Mouse (Mus musculus) testis, adult 2 months (tissue): ENCODE results near the gene Fem1a. TPM values are rescaled to one million over a fixed set of nuclear protein-coding genes. Genes with fewer than 3 reads are reported as not detected.

Experiments used
- H3K27ac ChIP-seq: fragments of 200-500 bp; 2 replicates; pipeline ENCODE4 v1.5.1; 2012; ENCODE audit warnings: low read depth, low read length; ENCODE audit not compliant: control insufficient read depth, insufficient read depth
- H3K27me3 ChIP-seq: fragments of 200-500 bp; 2 replicates; pipeline ENCODE4 v1.6.1; 2012; ENCODE audit warnings: mild to moderate bottlenecking, low read length, moderate library complexity; ENCODE audit not compliant: control insufficient read depth, insufficient read depth
- H3K36me3 ChIP-seq: fragments of 200-500 bp; 2 replicates; pipeline ENCODE4 v1.6.1; 2012; ENCODE audit warnings: mild to moderate bottlenecking, low read length; ENCODE audit not compliant: control insufficient read depth, insufficient read depth
- H3K4me1 ChIP-seq: fragments of 200-500 bp; 2 replicates; pipeline ENCODE4 v1.6.1; 2012; ENCODE audit warnings: low read length; ENCODE audit not compliant: control insufficient read depth, insufficient read depth
- H3K4me3 ChIP-seq: fragments of 200-500 bp; 2 replicates; pipeline ENCODE4 v1.5.1; 2012; ENCODE audit warnings: low read depth, mild to moderate bottlenecking, low read length, moderate library complexity, mixed read lengths; ENCODE audit not compliant: control insufficient read depth
- CTCF ChIP-seq: fragments of 200-500 bp; IDR thresholded peaks from 2 replicates; pipeline ENCODE4 v1.5.1; 2012; ENCODE audit warnings: low read depth, mild to moderate bottlenecking, inconsistent platforms, low read length, moderate library complexity; ENCODE audit not compliant: control insufficient read depth, insufficient read depth, insufficient replicate concordance
- POLR2A ChIP-seq: fragments of 200-500 bp; IDR thresholded peaks from 2 replicates; pipeline ENCODE4 v1.6.1; 2012; ENCODE audit warnings: low read depth, mild to moderate bottlenecking, inconsistent platforms, low read length, moderate library complexity; ENCODE audit not compliant: control insufficient read depth
- polyA plus RNA-seq: library from polyadenylated mRNA; depleted of rRNA; stranded (reverse); fragments of >200 nt; gene quantifications from 2 replicates; pipeline ENCODE4 v1.2.3, GENCODE M21; 2012

The Fem1a gene
- polyA plus RNA-seq, 1 experiment: 5.7 TPM

DNA sequence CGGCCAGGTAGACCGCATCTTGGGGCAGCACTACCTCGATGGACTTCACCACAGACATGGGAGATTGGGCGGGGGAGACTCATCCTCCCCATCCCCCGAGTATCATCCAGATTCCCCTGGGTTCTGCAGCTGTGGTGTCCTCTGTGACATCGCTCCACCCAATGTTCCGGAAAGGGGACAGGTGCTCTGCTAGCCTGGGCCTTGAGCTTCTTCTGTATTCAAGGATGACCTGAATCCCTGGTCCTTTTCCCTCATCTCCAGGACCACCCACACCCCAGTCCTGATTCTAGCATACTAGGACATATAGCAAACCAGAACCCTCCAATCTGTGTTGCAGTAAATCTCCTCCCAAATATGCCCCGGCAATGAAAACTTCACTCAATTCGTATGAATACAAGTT, 43.6 kb downstream of the Fem1a start, which contains the start of gene Arrdc5:
Gene Arrdc5, minus strand, starts transcription at position 101 of the 400 bp plus-strand sequence.
- H3K27ac ChIP-seq: no peak within 1 kb of the TSS
- TF ChIP-seq CTCF (no peak), POLR2A (peak; percentile 75; the same call in 1 of the 2 replicates)
- no peaks in the 10 kb centered on the region for H3K27me3 ChIP-seq
- no peaks in the 10 kb centered on the region; the same call in 1 of the 2 replicates for H3K36me3 ChIP-seq
- H3K4me3 ChIP-seq: peak within 1 kb of the TSS; percentile 88
- peaks cover 31% of the 10 kb centered on the region for H3K4me1 ChIP-seq

DNA sequence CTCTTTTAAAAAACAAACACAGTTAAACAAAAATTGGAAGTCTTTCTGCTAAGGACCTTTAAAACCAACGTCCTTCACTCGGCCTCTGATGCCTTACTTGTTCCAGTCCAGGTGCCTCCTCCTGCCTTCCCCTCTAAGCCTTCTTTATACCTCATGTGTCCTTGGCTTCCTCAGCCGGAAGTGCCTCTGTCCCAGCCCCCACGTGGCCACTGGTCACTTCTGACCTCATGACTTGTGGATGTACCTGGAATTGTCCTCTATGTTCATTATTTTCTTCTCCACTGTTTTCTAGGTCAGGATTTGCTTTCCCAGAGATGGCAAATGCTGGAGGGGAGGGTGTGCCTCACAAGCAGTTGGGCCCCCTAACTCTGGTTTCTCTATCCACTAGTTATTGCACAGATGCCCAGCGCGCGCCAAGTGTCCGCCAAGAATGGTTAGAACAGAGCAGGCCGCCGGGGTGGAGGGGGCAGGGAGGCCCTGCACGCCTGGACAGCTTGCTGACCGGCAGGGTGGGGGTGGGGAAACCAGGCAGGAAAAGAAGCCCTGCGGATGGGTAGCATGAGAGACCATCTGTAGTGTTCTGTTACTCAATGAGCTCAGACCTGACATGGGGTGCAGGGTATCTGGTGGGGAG, 45.9 kb downstream of the Fem1a start:
- H3K36me3 ChIP-seq: no peaks in the 10 kb centered on the region; the same call in 1 of the 2 replicates
- H3K27me3 ChIP-seq: no peaks in the 10 kb centered on the region
- no peak overlapping the region for H3K27ac ChIP-seq
- no peak for TF ChIP-seq POLR2A
- TF ChIP-seq CTCF: no peak
- H3K4me3 ChIP-seq: no peak overlapping the region
- H3K4me1 ChIP-seq: peaks cover 22% of the 10 kb centered on the region

DNA sequence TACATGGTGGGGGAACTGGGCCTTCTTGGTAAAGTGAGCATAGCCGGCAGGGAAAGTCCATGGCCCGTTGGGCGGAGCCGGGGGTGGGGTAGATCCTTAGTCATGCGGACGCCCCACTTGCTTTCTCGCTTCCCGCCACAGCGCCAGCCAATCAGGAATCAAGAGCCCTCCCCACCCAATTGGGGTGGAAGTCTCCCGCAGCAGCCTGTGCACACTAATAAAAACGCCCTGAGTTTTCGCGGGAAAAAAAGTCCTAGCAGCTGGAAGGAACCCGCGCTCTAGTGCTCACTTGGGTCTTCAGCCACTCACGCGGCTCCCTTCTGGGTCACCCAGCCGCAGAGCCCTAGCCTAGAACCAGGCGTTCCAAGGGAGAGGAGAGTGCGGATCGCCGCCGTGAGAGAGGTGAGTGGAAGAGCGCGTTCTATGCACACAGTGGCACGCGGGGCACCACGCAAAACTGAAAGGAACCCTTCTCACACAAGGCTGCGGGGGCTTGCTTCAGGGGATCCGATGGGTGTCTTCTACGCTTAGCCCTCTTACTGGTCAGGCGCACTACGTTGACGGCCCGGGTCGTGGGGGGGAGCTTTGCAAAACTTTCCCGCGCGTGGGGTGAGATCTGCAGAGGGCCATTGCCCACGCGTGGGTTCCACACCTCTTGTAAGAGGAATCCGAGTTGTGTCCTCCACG, 46.7 kb downstream of the Fem1a start, which contains the start of gene Uhrf1:
Gene Uhrf1, plus strand, starts transcription at position 162 of the 687 bp plus-strand sequence.
- Histone ChIP-seq H3K4me1 (peaks cover 22% of the 10 kb centered on the region), H3K27me3 (no peaks in the 10 kb centered on the region), H3K4me3 (peak within 1 kb of the TSS; percentile 95), H3K36me3 (no peaks in the 10 kb centered on the region; the same call in 1 of the 2 replicates), H3K27ac (peak within 1 kb of the TSS; percentile 92)
- TF ChIP-seq POLR2A (no peak), CTCF (no peak)

GRCm38 (mm10) chr17:56303847-56304586, 47.4 kb downstream of the Fem1a start:
- H3K4me3 ChIP-seq: peak overlapping the region; percentile 95
- H3K27ac ChIP-seq: peak overlapping the region; percentile 92
- TF ChIP-seq CTCF: no peak
- peak; percentile 10; the same call in 1 of the 2 replicates for TF ChIP-seq POLR2A
- no peaks in the 10 kb centered on the region for H3K27me3 ChIP-seq
- no peaks in the 10 kb centered on the region; the same call in 1 of the 2 replicates for H3K36me3 ChIP-seq
- peaks cover 22% of the 10 kb centered on the region for H3K4me1 ChIP-seq

DNA sequence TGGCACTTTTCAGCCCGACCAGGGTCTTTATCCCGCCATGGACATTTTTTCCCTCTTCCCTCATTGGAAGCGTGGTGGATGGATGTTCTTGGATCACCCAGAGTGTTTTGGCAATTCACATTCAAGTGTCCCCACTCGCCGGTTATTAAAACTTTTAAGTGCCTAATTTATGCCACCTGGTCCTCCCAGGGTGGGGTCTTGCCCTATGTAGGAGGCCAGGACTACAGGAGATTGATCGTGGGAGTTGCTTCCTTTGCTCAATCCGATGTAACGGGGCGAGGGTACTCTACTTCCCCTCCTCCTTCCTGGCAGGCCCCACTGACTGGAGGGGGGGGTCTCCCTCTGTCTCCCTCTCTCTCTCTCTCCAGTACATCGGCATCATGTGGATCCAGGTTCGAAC, 48.1 kb downstream of the Fem1a start:
- peak overlapping the region; percentile 95 for H3K4me3 ChIP-seq
- H3K36me3 ChIP-seq: no peaks in the 10 kb centered on the region; the same call in 1 of the 2 replicates
- peak overlapping the region; percentile 92; the same call in 1 of the 2 replicates for H3K27ac ChIP-seq
- no peaks in the 10 kb centered on the region for H3K27me3 ChIP-seq
- no peak for TF ChIP-seq POLR2A
- no peak for TF ChIP-seq CTCF
- peaks cover 22% of the 10 kb centered on the region for H3K4me1 ChIP-seq

GRCm38 (mm10) chr17:56305156-56305555, 48.5 kb downstream of the Fem1a start:
- TF ChIP-seq CTCF (no peak), POLR2A (no peak)
- H3K27me3 ChIP-seq: no peaks in the 10 kb centered on the region
- peaks cover 22% of the 10 kb centered on the region for H3K4me1 ChIP-seq
- H3K4me3 ChIP-seq: peak overlapping the region; percentile 95
- H3K27ac ChIP-seq: no peak overlapping the region
- H3K36me3 ChIP-seq: no peaks in the 10 kb centered on the region; the same call in 1 of the 2 replicates

DNA sequence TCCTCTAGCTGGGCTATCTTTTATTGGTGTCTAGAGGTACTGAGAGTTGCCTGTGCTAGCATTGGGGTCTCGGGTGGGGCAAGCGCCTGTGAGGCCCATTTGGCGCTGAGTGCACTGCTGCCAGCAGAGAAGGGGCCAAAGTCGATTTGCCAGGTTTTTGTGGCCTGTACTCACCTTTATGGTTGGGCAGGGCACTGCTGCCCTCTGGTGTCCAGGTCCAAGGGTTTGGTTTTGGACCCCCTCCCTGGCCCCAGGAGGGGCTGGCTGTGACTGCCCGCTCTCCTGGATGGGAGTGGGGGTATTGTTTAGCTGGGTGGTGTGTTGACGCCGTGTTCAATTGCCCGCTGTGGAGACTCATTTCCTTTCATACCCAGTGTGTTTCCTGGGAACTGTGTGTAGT, 49.2 kb downstream of the Fem1a start:
- Histone ChIP-seq H3K36me3 (no peaks in the 10 kb centered on the region; the same call in 1 of the 2 replicates), H3K27me3 (no peaks in the 10 kb centered on the region), H3K27ac (no peak overlapping the region), H3K4me1 (peaks cover 22% of the 10 kb centered on the region), H3K4me3 (peak overlapping the region; percentile 95)
- TF ChIP-seq POLR2A (no peak), CTCF (no peak)
